Mouse (Mus musculus): ENCODE results near the gene Arhgap15.

DNA sequence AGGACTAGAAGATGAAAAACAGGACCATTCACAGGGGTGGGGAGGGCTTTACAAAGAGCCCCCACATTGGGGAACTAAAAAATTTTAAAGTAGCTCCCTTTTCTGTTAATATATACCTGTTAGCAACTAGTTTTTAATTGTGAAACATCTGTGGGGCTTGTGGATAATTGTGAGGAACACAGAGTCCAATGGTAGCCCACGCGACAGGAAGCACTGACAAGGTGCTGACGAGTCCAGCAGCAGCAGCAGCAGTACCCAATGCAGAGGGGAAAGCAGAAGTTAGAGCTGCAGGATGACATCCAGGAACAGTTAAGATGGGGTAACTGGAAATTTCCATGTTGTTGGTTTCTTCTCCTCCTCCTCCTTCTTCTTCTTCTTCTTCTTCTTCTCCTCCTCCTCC is 585.4 kb downstream of the Arhgap15 start:
- TF ChIP-seq CTCF (IDR thresholded peaks at IDR 0.05; ENCODE audit: borderline replicate concordance, insufficient read depth, low read length) = no peak
- no peak for TF ChIP-seq POLR2A (IDR thresholded peaks at IDR 0.05; ENCODE audit: low read depth, low read length)

All from embryonic fibroblast, embryonic 13.5 days (primary cell).